Mouse (Mus musculus): ENCODE results near the gene Mansc1.

DNA sequence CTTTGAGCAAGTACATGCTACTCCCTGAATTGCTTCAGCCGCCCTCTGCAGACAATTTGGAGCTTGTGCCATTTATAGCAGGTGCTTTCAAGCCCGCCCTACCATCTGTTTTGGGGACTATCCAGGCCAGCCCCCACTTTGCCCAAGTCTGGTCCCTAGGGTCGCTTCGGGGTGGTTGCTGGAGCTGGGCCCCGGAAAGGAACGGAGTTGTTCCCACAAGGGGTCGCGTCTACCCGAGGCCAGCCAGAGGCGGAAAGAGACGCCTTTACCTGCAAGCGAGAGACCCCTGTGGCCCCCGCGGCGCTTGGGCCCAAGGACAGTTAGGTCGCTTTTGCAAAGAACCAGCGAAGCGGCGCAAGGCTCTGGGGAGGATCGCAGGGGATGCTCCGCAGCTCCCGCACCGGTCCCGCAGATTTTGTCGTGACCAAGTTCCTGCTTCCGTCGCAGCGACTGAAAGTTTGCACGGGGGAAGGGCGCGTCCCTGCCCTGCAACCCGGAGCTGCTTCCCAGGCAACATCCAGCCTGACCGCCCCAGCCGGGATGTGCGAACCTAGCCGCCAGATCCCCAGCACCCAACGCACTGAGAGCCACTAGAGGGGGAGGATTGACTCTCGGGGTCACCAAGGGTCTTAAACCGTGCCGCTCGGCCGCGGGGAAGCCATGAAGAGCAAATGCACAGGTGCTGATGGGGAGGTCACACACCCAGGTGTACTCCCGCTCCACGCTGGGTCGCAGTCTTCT lies at the start of gene Mansc1:
- TF ChIP-seq CTCF (IDR thresholded peaks at IDR 0.05; ENCODE audit: low read depth) (no peak), EP300 (IDR thresholded peaks at IDR 0.05; ENCODE audit: low read depth) (no peak)
